Mouse (Mus musculus): ENCODE measurements at regions not wholly inside any gene's neighbourhood (a gene's known extent, or its start where the extent isn't known, plus 50 kb on each side); places are given as distances from the start of the nearest gene placed in this dataset.
A peak's percentile ranks its signal among the peaks of the same experiment; 100 is the strongest.

- no peak for DNase-seq (ENCODE audit: low read depth, low spot score)
These were observed 104.5 kb downstream of the Chst1 start for GRCm38 (mm10) chr2:92704035-92704434.

- no peak for DNase-seq (ENCODE audit: low read depth, low spot score)
These were observed 110.2 kb downstream of the Chst1 start for GRCm38 (mm10) chr2:92709668-92710067.

GRCm38 (mm10) chr2:92711122-92711777 is 111.7 kb downstream of the Chst1 start:
- peak; percentile 41 for DNase-seq (ENCODE audit: low read depth, low spot score)

GRCm38 (mm10) chr2:92712266-92713144 is 113.0 kb downstream of the Chst1 start:
- DNase-seq (ENCODE audit: low read depth, low spot score), result peak; percentile 61

GRCm38 (mm10) chr2:92717706-92718105 is 118.2 kb downstream of the Chst1 start:
- DNase-seq (ENCODE audit: low read depth, low spot score), result no peak

GRCm38 (mm10) chr2:92721951-92722350 is 122.4 kb downstream of the Chst1 start:
- no peak for DNase-seq (ENCODE audit: low read depth, low spot score)

GRCm38 (mm10) chr2:92723618-92724263 is 124.2 kb downstream of the Chst1 start:
- DNase-seq (ENCODE audit: low read depth, low spot score), result no peak

GRCm38 (mm10) chr2:92726640-92727039 is 127.1 kb downstream of the Chst1 start:
- no peak for DNase-seq (ENCODE audit: low read depth, low spot score)

- DNase-seq (ENCODE audit: low read depth, low spot score), result no peak
These were observed 127.7 kb downstream of the Chst1 start for GRCm38 (mm10) chr2:92727241-92727640.

- DNase-seq (ENCODE audit: low read depth, low spot score), result no peak
These were observed 128.9 kb downstream of the Chst1 start for GRCm38 (mm10) chr2:92728388-92728787.

- no peak for DNase-seq (ENCODE audit: low read depth, low spot score)
These were observed 130.9 kb downstream of the Chst1 start for GRCm38 (mm10) chr2:92730371-92730770.

- no peak for DNase-seq (ENCODE audit: low read depth, low spot score)
These were observed 133.9 kb downstream of the Chst1 start for GRCm38 (mm10) chr2:92733403-92733802.

- DNase-seq (ENCODE audit: low read depth, low spot score), result no peak
These were observed 136.3 kb downstream of the Chst1 start for GRCm38 (mm10) chr2:92735784-92736183.

- no peak for DNase-seq (ENCODE audit: low read depth, low spot score)
These were observed 137.8 kb downstream of the Chst1 start for GRCm38 (mm10) chr2:92737301-92737700.

GRCm38 (mm10) chr2:92739576-92739975 is 140.1 kb downstream of the Chst1 start:
- DNase-seq (ENCODE audit: low read depth, low spot score), result no peak

- DNase-seq (ENCODE audit: low read depth, low spot score), result peak; percentile 83
These were observed 141.3 kb downstream of the Chst1 start for GRCm38 (mm10) chr2:92740776-92741295.

GRCm38 (mm10) chr2:92742025-92742424 is 142.5 kb downstream of the Chst1 start:
- peak; percentile 67 for DNase-seq (ENCODE audit: low read depth, low spot score)

GRCm38 (mm10) chr2:92742671-92743070 is 143.2 kb downstream of the Chst1 start:
- DNase-seq (ENCODE audit: low read depth, low spot score), result peak; percentile 56

- no peak for DNase-seq (ENCODE audit: low read depth, low spot score)
These were observed 143.6 kb downstream of the Chst1 start for GRCm38 (mm10) chr2:92743152-92743551.

GRCm38 (mm10) chr2:92743911-92744310 is 144.4 kb downstream of the Chst1 start:
- DNase-seq (ENCODE audit: low read depth, low spot score), result no peak

GRCm38 (mm10) chr2:92747406-92747805 is 147.9 kb downstream of the Chst1 start:
- DNase-seq (ENCODE audit: low read depth, low spot score), result no peak

GRCm38 (mm10) chr2:92750116-92750515 is 150.6 kb downstream of the Chst1 start:
- DNase-seq (ENCODE audit: low read depth, low spot score), result no peak

All from R1 (cell line).